Mouse (Mus musculus) hindbrain, embryonic 12.5 days (tissue): ENCODE data around the gene H2al1c. TPM values are rescaled to one million over a fixed set of nuclear protein-coding genes. Genes with fewer than 3 reads are reported as not detected.
"Not testable (repeated sequence)": the region's sequence is repeated elsewhere in the genome, so short reads cannot be mapped to it uniquely, and the experiment has no call there.

Source experiments
- ATAC-seq: fragments of 200-750 bp; cut with Nextera tagmentation; 2 replicates; pipeline ENCODE4 v1.8.0; 2017; ENCODE audit warnings: moderate TSS enrichment; ENCODE audit not compliant: low FRiP score
- H3K27ac ChIP-seq: fragments of 300-500 bp; sonication (generic); 2 replicates; pipeline ENCODE4 v1.5.1; 2016; ENCODE audit warnings: mild to moderate bottlenecking
- H3K27me3 ChIP-seq: fragments of 300-500 bp; sonication (generic); 2 replicates; pipeline ENCODE4 v1.6.1; 2016; ENCODE audit warnings: mild to moderate bottlenecking
- H3K36me3 ChIP-seq: fragments of 300-500 bp; sonication (generic); 2 replicates; pipeline ENCODE4 v1.6.1; 2016; ENCODE audit warnings: mild to moderate bottlenecking
- H3K4me1 ChIP-seq: fragments of 300-500 bp; sonication (generic); 2 replicates; pipeline ENCODE4 v1.6.1; 2016
- H3K4me2 ChIP-seq: fragments of 300-500 bp; sonication (generic); replicated peaks from 2 replicates; pipeline ENCODE4 v1.6.1; 2016; ENCODE audit warnings: mild to moderate bottlenecking
- H3K4me3 ChIP-seq: fragments of 300-500 bp; sonication (generic); 2 replicates; pipeline ENCODE4 v1.5.1; 2016; ENCODE audit warnings: mild to moderate bottlenecking
- H3K9ac ChIP-seq: fragments of 300-500 bp; sonication (generic); 2 replicates; pipeline ENCODE4 v1.6.1; 2016; ENCODE audit warnings: mild to moderate bottlenecking, moderate library complexity
- H3K9me3 ChIP-seq: fragments of 300-500 bp; sonication (generic); replicated peaks from 2 replicates; pipeline ENCODE4 v1.6.1; 2016; ENCODE audit warnings: mild to moderate bottlenecking
- WGBS: fragments of 180-500 bp; shearing (Covaris S2); methylation state at CpG from one replicate; pipeline ENCODE4 v1.1.7; 2016; 5-methylcytosine and 5-hydroxymethylcytosine counted together
- polyA plus RNA-seq: library from polyadenylated mRNA; unstranded; fragments of >200 nt; fragmentation: Nextera tagmentation; extraction: Ambion mirVana; gene quantifications from 2 replicates; pipeline ENCODE4 v1.2.1, GENCODE M21; 2016

H2al1c gene
- polyA plus RNA-seq, 1 experiment from 2014 or later: not detected

- not testable (repeated sequence) for H3K4me3 ChIP-seq, H3K27me3 ChIP-seq, ATAC-seq, H3K36me3 ChIP-seq, H3K4me1 ChIP-seq, H3K9me3 ChIP-seq, H3K4me2 ChIP-seq, H3K9ac ChIP-seq, H3K27ac ChIP-seq
- no CpG with 5 or more reads among the region's 6 CpGs for WGBS
Measured at GRCm38 (mm10) chrX:11314858-11315257, 9.4 kb downstream of the H2al1c start, which contains the start of gene H2al1f. Gene H2al1f, plus strand, starts transcription at chrX:11315158.

GRCm38 (mm10) chrX:11317956-11318355 lies 12.5 kb downstream of the H2al1c start, which contains the start of gene H2al1g:
Gene H2al1g, plus strand, starts transcription at chrX:11318256.
- H3K27ac ChIP-seq, H3K9me3 ChIP-seq, H3K4me1 ChIP-seq, H3K36me3 ChIP-seq, H3K9ac ChIP-seq, H3K4me3 ChIP-seq, H3K4me2 ChIP-seq, ATAC-seq, H3K27me3 ChIP-seq: not testable (repeated sequence)
- WGBS: no CpG with 5 or more reads among the region's 3 CpGs

GRCm38 (mm10) chrX:11321192-11321591 lies 15.7 kb downstream of the H2al1c start, which contains the start of gene H2al1h:
Gene H2al1h, plus strand, starts transcription at chrX:11321492.
- H3K27ac ChIP-seq, H3K9ac ChIP-seq, H3K9me3 ChIP-seq, H3K4me1 ChIP-seq, H3K4me2 ChIP-seq, H3K4me3 ChIP-seq, ATAC-seq, H3K36me3 ChIP-seq, H3K27me3 ChIP-seq: not testable (repeated sequence)
- no CpG with 5 or more reads among the region's 6 CpGs for WGBS

GRCm38 (mm10) chrX:11324359-11324758 lies 18.9 kb downstream of the H2al1c start, which contains the start of gene H2al1i:
Gene H2al1i, plus strand, starts transcription at chrX:11324659.
- H3K4me2 ChIP-seq, H3K27ac ChIP-seq, H3K36me3 ChIP-seq, H3K4me3 ChIP-seq, H3K9ac ChIP-seq, H3K27me3 ChIP-seq, H3K4me1 ChIP-seq, ATAC-seq, H3K9me3 ChIP-seq: not testable (repeated sequence)
- WGBS: 60% methylated on average over 1 of the region's 5 CpGs

GRCm38 (mm10) chrX:11327522-11327921 lies 22.1 kb downstream of the H2al1c start, which contains the start of gene H2al1j:
Gene H2al1j, plus strand, starts transcription at chrX:11327822.
- not testable (repeated sequence) for H3K9ac ChIP-seq, H3K4me3 ChIP-seq, H3K27me3 ChIP-seq, H3K4me1 ChIP-seq, H3K4me2 ChIP-seq, ATAC-seq, H3K36me3 ChIP-seq, H3K9me3 ChIP-seq, H3K27ac ChIP-seq
- 100% methylated on average over 2 of the region's 2 CpGs for WGBS

- WGBS: 72% methylated on average over 9 of the region's 9 CpGs
- Histone ChIP-seq H3K4me3 (no peak overlapping the region), H3K4me1 (no peaks in the 10 kb centered on the region), H3K9me3 (no peaks in the 10 kb centered on the region), H3K4me2 (no peak overlapping the region), H3K9ac (no peak overlapping the region), H3K36me3 (no peaks in the 10 kb centered on the region), H3K27ac (no peak overlapping the region), H3K27me3 (0 out of 2 replicates have a peak, but pooled peaks cover 4% of the 10 kb centered on the region)
- no peak for ATAC-seq
Measured at GRCm38 (mm10) chrX:11345762-11346161, 40.3 kb downstream of the H2al1c start.

GRCm38 (mm10) chrX:11346756-11347155 lies 41.3 kb downstream of the H2al1c start:
- no peak overlapping the region for H3K27ac ChIP-seq
- no peak overlapping the region for H3K4me3 ChIP-seq
- no peak overlapping the region for H3K9ac ChIP-seq
- no peaks in the 10 kb centered on the region for H3K4me1 ChIP-seq
- no peak overlapping the region for H3K4me2 ChIP-seq
- no peaks in the 10 kb centered on the region for H3K9me3 ChIP-seq
- no peaks in the 10 kb centered on the region for H3K36me3 ChIP-seq
- ATAC-seq: no peak
- WGBS: 96% methylated on average over 3 of the region's 3 CpGs
- H3K27me3 ChIP-seq: 0 out of 2 replicates have a peak, but pooled peaks cover 4% of the 10 kb centered on the region

Other genes with a start within 250 kb of the H2al1c start
- not detected in 2 replicates for gene H2al1a, start 6.4 kb upstream of the H2al1c start, polyA plus RNA-seq
- not detected in 2 replicates for gene H2al1b, start 3.2 kb upstream of the H2al1c start, polyA plus RNA-seq
- gene H2al1d, start 3.2 kb downstream of the H2al1c start, polyA plus RNA-seq: not detected in 2 replicates
- gene H2al1e, start 6.3 kb downstream of the H2al1c start, polyA plus RNA-seq: not detected in 2 replicates
- not detected in 2 replicates for gene H2al1f, start 9.5 kb downstream of the H2al1c start, polyA plus RNA-seq
- gene H2al1g, start 12.6 kb downstream of the H2al1c start, polyA plus RNA-seq: not detected in 2 replicates
- not detected in 2 replicates for gene H2al1h, start 15.8 kb downstream of the H2al1c start, polyA plus RNA-seq
- gene H2al1i, start 19.0 kb downstream of the H2al1c start, polyA plus RNA-seq: not detected in 2 replicates
- not detected in 2 replicates for gene H2al1j, start 22.2 kb downstream of the H2al1c start, polyA plus RNA-seq